Mouse (Mus musculus) heart, adult 2 months (tissue): ENCODE measurements around the gene Mapk11. TPM values are rescaled to one million over a fixed set of nuclear protein-coding genes. Genes with fewer than 3 reads are reported as not detected.

ENCODE experiments used
- DNase-seq, 2 experiments: peaks; one replicate each; pipeline ENCODE4 v3.0.0; 2021
- H3K27ac ChIP-seq: fragments of 200-600 bp; 2 replicates; pipeline ENCODE4 v1.8.1; 2022
- H3K27me3 ChIP-seq: fragments of 200-500 bp; 2 replicates; pipeline ENCODE4 v1.6.1; 2012; ENCODE audit warnings: mild to moderate bottlenecking, low read length, inconsistent platforms, mixed read lengths; ENCODE audit not compliant: control insufficient read depth, insufficient read depth
- H3K36me3 ChIP-seq: fragments of 200-500 bp; 2 replicates; pipeline ENCODE4 v1.6.1; 2012; ENCODE audit warnings: low read length, inconsistent platforms; ENCODE audit not compliant: control insufficient read depth, insufficient read depth
- H3K4me1 ChIP-seq: fragments of 200-500 bp; 2 replicates; pipeline ENCODE4 v1.6.1; 2011; ENCODE audit warnings: low read length; ENCODE audit not compliant: control insufficient read depth, insufficient read depth
- H3K4me3 ChIP-seq: fragments of 200-600 bp; 2 replicates; pipeline ENCODE4 v1.8.1; 2022
- H3K79me2 ChIP-seq: fragments of 200-500 bp; replicated peaks from 2 replicates; pipeline ENCODE4 v1.6.1; 2012; ENCODE audit warnings: mild to moderate bottlenecking, inconsistent platforms, low read length, moderate library complexity, mixed read lengths; ENCODE audit not compliant: control insufficient read depth, insufficient read depth
- H3K9ac ChIP-seq: fragments of 200-500 bp; 2 replicates; pipeline ENCODE4 v1.6.1; 2012; ENCODE audit warnings: low read depth, mild to moderate bottlenecking, control low read depth, inconsistent platforms, low read length, mixed read lengths
- CTCF ChIP-seq: fragments of 200-600 bp; IDR thresholded peaks from 2 replicates; pipeline ENCODE4 v1.8.1; 2022; ENCODE audit warnings: antibody characterized with exemption, mild to moderate bottlenecking, moderate library complexity
- EP300 ChIP-seq: fragments of 200-500 bp; IDR thresholded peaks from 2 replicates; pipeline ENCODE4 v1.6.1; 2011; ENCODE audit warnings: low read depth, low read length, control low read depth; ENCODE audit not compliant: insufficient read depth
- POLR2A ChIP-seq: fragments of 200-500 bp; IDR thresholded peaks from 2 replicates; pipeline ENCODE4 v1.6.1; 2011; ENCODE audit warnings: mild to moderate bottlenecking, low read depth, low read length, control low read depth; ENCODE audit not compliant: insufficient read depth
- WGBS: fragments of 180-500 bp; shearing (Covaris S2); methylation state at CpG from one replicate; pipeline ENCODE4 v1.1.7; 2018; 5-methylcytosine and 5-hydroxymethylcytosine counted together
- intact Hi-C: fragments of 180-260 bp; cut with DNase I; formaldehyde crosslinking; loops from one replicate; pipeline ENCODE4 v1.15.1; 2025
- microRNA-seq, 2 experiments: library from miRNA; unstranded; fragments of <30 nt; microRNA quantifications; one replicate each; pipeline ENCODE4 v1.2.0; 2021
- polyA plus RNA-seq: library from polyadenylated mRNA; depleted of rRNA; stranded (reverse); fragments of >200 nt; gene quantifications from 2 replicates; pipeline ENCODE4 v1.2.3, GENCODE M21; 2012; rRNA removed
- total RNA-seq, 2 experiments: library from RNA; stranded (reverse); gene quantifications; 2 replicates each; pipeline ENCODE4 v1.2.3; 2021

Gene Mapk11
- total and polyA plus RNA-seq, 3 experiments: 1.9 to 4.7 (median 2.0) TPM

GRCm38 (mm10) chr15:89104425-89104824 lies 45.0 kb downstream of the Mapk11 start:
- 94% methylated on average over 8 of the region's 8 CpGs for whole genome bisulfite sequencing
- H3K79me2 ChIP-seq: no peaks in the 10 kb centered on the region

GRCm38 (mm10) chr15:89103921-89104320 lies 45.5 kb downstream of the Mapk11 start:
- 84% methylated on average over 10 of the region's 10 CpGs for WGBS
- no peak overlapping the region for H3K27ac ChIP-seq
- no peak overlapping the region for H3K4me3 ChIP-seq
- H3K36me3 ChIP-seq: no peaks in the 10 kb centered on the region
- intact Hi-C loops: no loop called here
- no peaks in the 10 kb centered on the region for H3K79me2 ChIP-seq
- DNase-seq: no peak
- no peak overlapping the region for H3K9ac ChIP-seq
- H3K4me1 ChIP-seq: no peaks in the 10 kb centered on the region
- no peaks in the 10 kb centered on the region for H3K27me3 ChIP-seq
- no peak for TF ChIP-seq EP300
- no peak for TF ChIP-seq CTCF
- TF ChIP-seq POLR2A: no peak

More at GRCm38 (mm10) chr15:89104425-89104824, 45.0 kb downstream of the Mapk11 start:
- Histone ChIP-seq H3K9ac (no peak overlapping the region), H3K36me3 (no peaks in the 10 kb centered on the region), H3K4me1 (no peaks in the 10 kb centered on the region), H3K4me3 (no peak overlapping the region), H3K27me3 (no peaks in the 10 kb centered on the region), H3K27ac (no peak overlapping the region)
- intact Hi-C loops: no loop called here
- no peak for DNase-seq
- TF ChIP-seq POLR2A (no peak), CTCF (no peak), EP300 (no peak)

- 78% methylated on average over 5 of the region's 5 CpGs for WGBS
- H3K36me3 ChIP-seq: no peaks in the 10 kb centered on the region
- no peaks in the 10 kb centered on the region for H3K79me2 ChIP-seq
- no peak overlapping the region for H3K4me3 ChIP-seq
- H3K9ac ChIP-seq: no peak overlapping the region
- TF ChIP-seq POLR2A (no peak), CTCF (no peak), EP300 (no peak)
- H3K27me3 ChIP-seq: no peaks in the 10 kb centered on the region
- no peak for DNase-seq
- no peak overlapping the region for H3K27ac ChIP-seq
- no peaks in the 10 kb centered on the region for H3K4me1 ChIP-seq
- intact Hi-C loops: no loop called here
Measured at GRCm38 (mm10) chr15:89102646-89103045, 46.8 kb downstream of the Mapk11 start.

GRCm38 (mm10) chr15:89100823-89101222 lies 48.6 kb downstream of the Mapk11 start:
- no peak for DNase-seq
- H3K4me3 ChIP-seq: no peak overlapping the region
- H3K27ac ChIP-seq: no peak overlapping the region

GRCm38 (mm10) chr15:89098616-89099015 lies 50.8 kb downstream of the Mapk11 start:
- H3K4me1 ChIP-seq: no peaks in the 10 kb centered on the region
- H3K9ac ChIP-seq: no peak overlapping the region
- no peak for DNase-seq
- intact Hi-C loops: no loop called here
- no peak overlapping the region for H3K4me3 ChIP-seq
- H3K36me3 ChIP-seq: no peaks in the 10 kb centered on the region
- H3K79me2 ChIP-seq: no peaks in the 10 kb centered on the region
- no peaks in the 10 kb centered on the region for H3K27me3 ChIP-seq
- 88% methylated on average over 7 of the region's 7 CpGs for WGBS
- TF ChIP-seq POLR2A (no peak), EP300 (no peak)
- no peak overlapping the region for H3K27ac ChIP-seq

More at GRCm38 (mm10) chr15:89100823-89101222, 48.6 kb downstream of the Mapk11 start:
- WGBS: 93% methylated on average over 12 of the region's 12 CpGs
- intact Hi-C loops: no loop called here
- no peaks in the 10 kb centered on the region for H3K36me3 ChIP-seq
- no peaks in the 10 kb centered on the region for H3K27me3 ChIP-seq
- no peak overlapping the region for H3K9ac ChIP-seq
- H3K4me1 ChIP-seq: no peaks in the 10 kb centered on the region
- TF ChIP-seq CTCF (no peak), EP300 (no peak), POLR2A (no peak)
- no peaks in the 10 kb centered on the region for H3K79me2 ChIP-seq

GRCm38 (mm10) chr15:89097450-89097849 lies 52.0 kb downstream of the Mapk11 start:
- no peak for TF ChIP-seq CTCF
- no peak for TF ChIP-seq POLR2A

More at GRCm38 (mm10) chr15:89097450-89097849, 52.0 kb downstream of the Mapk11 start:
- Histone ChIP-seq H3K27ac (no peak overlapping the region), H3K9ac (no peak overlapping the region), H3K27me3 (no peaks in the 10 kb centered on the region), H3K4me1 (no peaks in the 10 kb centered on the region), H3K36me3 (no peaks in the 10 kb centered on the region), H3K79me2 (no peaks in the 10 kb centered on the region), H3K4me3 (no peak overlapping the region)
- no peak for DNase-seq
- 87% methylated on average over 5 of the region's 5 CpGs for WGBS
- intact Hi-C loops: no loop called here

Small RNAs within 50 kb of the gene (microRNA-seq; reads per million reads assigned to microRNA genes)
- 0.56 to 2.3 reads per million in 2 experiments for gene Mir6958
- 0 to 0.56 reads per million in 2 experiments for gene Mir7118

Other genes starting within 250 kb of the Mapk11 start
- gene Ttll8, start 195.2 kb downstream of the Mapk11 start, total RNA-seq: not detected
- 0.12 and 0.18 TPM in 2 replicates for gene Ttll8, start 195.2 kb downstream of the Mapk11 start, polyA plus RNA-seq
- gene Mlc1, start 170.6 kb downstream of the Mapk11 start, total RNA-seq: not detected
- not detected in 2 replicates for gene Mlc1, start 170.6 kb downstream of the Mapk11 start, polyA plus RNA-seq
- 100 to 1,000 TPM in 1 of 2 experiments, 10 to 100 TPM in 1; 96.4 to 107 TPM for gene Mov10l1, start 166.7 kb downstream of the Mapk11 start, total RNA-seq
- gene Mov10l1, start 166.7 kb downstream of the Mapk11 start, polyA plus RNA-seq: 51.7 and 85.0 TPM in 2 replicates
- gene Panx2, start 89.9 kb downstream of the Mapk11 start, total RNA-seq: 1 to 10 TPM in 1 of 2 experiments, under 1 TPM in 1; 0.91 to 1.3 TPM
- gene Panx2, start 89.9 kb downstream of the Mapk11 start, polyA plus RNA-seq: 1.3 and 2.1 TPM in 2 replicates
- gene Trabd, start 74.5 kb downstream of the Mapk11 start, total RNA-seq: 10 to 100 TPM; 48.8 to 51.5 TPM
- 38.3 and 47.8 TPM in 2 replicates for gene Trabd, start 74.5 kb downstream of the Mapk11 start, polyA plus RNA-seq
- gene Selenoo, start 60.5 kb downstream of the Mapk11 start, total RNA-seq: 10 to 100 TPM; 13.6 to 16.5 TPM
- gene Selenoo, start 60.5 kb downstream of the Mapk11 start, polyA plus RNA-seq: 20.7 and 28.6 TPM in 2 replicates
- gene Tubgcp6, start 26.5 kb downstream of the Mapk11 start, total RNA-seq: 1 to 10 TPM; 7.3 to 8.7 TPM
- 16.2 and 18.7 TPM in 2 replicates for gene Tubgcp6, start 26.5 kb downstream of the Mapk11 start, polyA plus RNA-seq
- gene Hdac10, start 20.9 kb downstream of the Mapk11 start, total RNA-seq: 1 to 10 TPM; 6.3 to 7.6 TPM
- 19.5 and 23.1 TPM in 2 replicates for gene Hdac10, start 20.9 kb downstream of the Mapk11 start, polyA plus RNA-seq
- 10 to 100 TPM; 20.7 to 21.1 TPM for gene Mapk12, start 8.9 kb downstream of the Mapk11 start, total RNA-seq
- gene Mapk12, start 8.9 kb downstream of the Mapk11 start, polyA plus RNA-seq: 30.5 and 43.2 TPM in 2 replicates
- gene Plxnb2, start 31.2 kb upstream of the Mapk11 start, total RNA-seq: 10 to 100 TPM; 75.7 to 93.5 TPM
- gene Plxnb2, start 31.2 kb upstream of the Mapk11 start, polyA plus RNA-seq: 92.3 and 121 TPM in 2 replicates
- 1 to 10 TPM; 8.4 to 9.1 TPM for gene Dennd6b, start 46.9 kb upstream of the Mapk11 start, total RNA-seq
- gene Dennd6b, start 46.9 kb upstream of the Mapk11 start, polyA plus RNA-seq: 24.0 and 27.7 TPM in 2 replicates
- gene Ppp6r2, start 61.9 kb upstream of the Mapk11 start, total RNA-seq: 10 to 100 TPM; 66.7 to 79.0 TPM
- 73.2 and 107 TPM in 2 replicates for gene Ppp6r2, start 61.9 kb upstream of the Mapk11 start, polyA plus RNA-seq
- 10 to 100 TPM; 61.3 to 63.6 TPM for gene Sbf1, start 165.7 kb upstream of the Mapk11 start, total RNA-seq
- gene Sbf1, start 165.7 kb upstream of the Mapk11 start, polyA plus RNA-seq: 116 and 150 TPM in 2 replicates
- not detected for gene Adm2, start 173.1 kb upstream of the Mapk11 start, total RNA-seq
- not detected in 2 replicates for gene Adm2, start 173.1 kb upstream of the Mapk11 start, polyA plus RNA-seq
- gene Miox, start 184.8 kb upstream of the Mapk11 start, total RNA-seq: not detected
- not detected in 2 replicates for gene Miox, start 184.8 kb upstream of the Mapk11 start, polyA plus RNA-seq
- gene Lmf2, start 206.0 kb upstream of the Mapk11 start, total RNA-seq: 10 to 100 TPM; 25.7 to 26.1 TPM
- 32.9 and 33.3 TPM in 2 replicates for gene Lmf2, start 206.0 kb upstream of the Mapk11 start, polyA plus RNA-seq
- 10 to 100 TPM; 49.3 to 55.7 TPM for gene Ncaph2, start 206.1 kb upstream of the Mapk11 start, total RNA-seq
- gene Ncaph2, start 206.1 kb upstream of the Mapk11 start, polyA plus RNA-seq: 69.9 and 70.0 TPM in 2 replicates
- 10 to 100 TPM; 25.1 to 29.4 TPM for gene Sco2, start 224.2 kb upstream of the Mapk11 start, total RNA-seq
- gene Sco2, start 224.2 kb upstream of the Mapk11 start, polyA plus RNA-seq: 35.6 and 40.7 TPM in 2 replicates
- gene Tymp, start 227.4 kb upstream of the Mapk11 start, total RNA-seq: under 1 TPM; 0.18 to 0.47 TPM
- gene Tymp, start 227.4 kb upstream of the Mapk11 start, polyA plus RNA-seq: 1.1 and 1.8 TPM in 2 replicates
- gene Odf3b, start 229.7 kb upstream of the Mapk11 start, total RNA-seq: under 1 TPM; 0.91 to 0.94 TPM
- 3.6 and 9.1 TPM in 2 replicates for gene Odf3b, start 229.7 kb upstream of the Mapk11 start, polyA plus RNA-seq
- not detected for gene Klhdc7b, start 235.3 kb upstream of the Mapk11 start, total RNA-seq
- gene Klhdc7b, start 235.3 kb upstream of the Mapk11 start, polyA plus RNA-seq: not detected in 2 replicates